Mouse (Mus musculus) hindbrain, embryonic 11.5 days (tissue): ENCODE measurements around the gene Olfr1180. TPM values are rescaled to one million over a fixed set of nuclear protein-coding genes. Genes with fewer than 3 reads are reported as not detected.
"Not testable (repeated sequence)": the region's sequence is repeated elsewhere in the genome, so short reads cannot be mapped to it uniquely, and the experiment has no call there.

Source experiments
- ATAC-seq: fragments of 200-750 bp; cut with Nextera tagmentation; 2 replicates; pipeline ENCODE4 v1.8.0; 2017; ENCODE audit warnings: mild to moderate bottlenecking, moderate TSS enrichment, moderate library complexity; ENCODE audit not compliant: low FRiP score
- DNase-seq: peaks from one replicate; pipeline ENCODE4 v3.0.0-alpha.2; 2015; ENCODE audit warnings: low spot score
- H3K27ac ChIP-seq: fragments of 300-500 bp; sonication (generic); 2 replicates; pipeline ENCODE4 v1.5.1; 2014; ENCODE audit warnings: mild to moderate bottlenecking, low read depth, low read length
- H3K27me3 ChIP-seq: fragments of 300-500 bp; sonication (generic); 2 replicates; pipeline ENCODE4 v1.6.1; 2014; ENCODE audit warnings: mild to moderate bottlenecking, low read length, moderate library complexity, mixed read lengths; ENCODE audit not compliant: control insufficient read depth, insufficient read depth
- H3K36me3 ChIP-seq: fragments of 300-500 bp; sonication (generic); 2 replicates; pipeline ENCODE4 v1.6.1; 2014; ENCODE audit warnings: mild to moderate bottlenecking, low read length, moderate library complexity, mixed read lengths; ENCODE audit not compliant: control insufficient read depth, insufficient read depth
- H3K4me1 ChIP-seq: fragments of 300-500 bp; sonication (generic); replicated peaks from 2 replicates; pipeline ENCODE4 v1.6.1; 2014; ENCODE audit warnings: low read length, mixed read lengths; ENCODE audit not compliant: control insufficient read depth, insufficient read depth
- H3K4me2 ChIP-seq: fragments of 300-500 bp; sonication (generic); replicated peaks from 2 replicates; pipeline ENCODE4 v1.6.1; 2014; ENCODE audit warnings: mild to moderate bottlenecking, low read depth, low read length
- H3K4me3 ChIP-seq: fragments of 300-500 bp; sonication (generic); 2 replicates; pipeline ENCODE4 v1.5.1; 2014; ENCODE audit warnings: low read depth, low read length
- H3K9ac ChIP-seq: fragments of 300-500 bp; sonication (generic); 2 replicates; pipeline ENCODE4 v1.6.1; 2014; ENCODE audit warnings: low read depth, low read length
- H3K9me3 ChIP-seq: fragments of 300-500 bp; sonication (generic); 2 replicates; pipeline ENCODE4 v1.6.1; 2016; ENCODE audit warnings: low read length; ENCODE audit not compliant: control insufficient read depth
- WGBS: fragments of 180-500 bp; shearing (Covaris S2); extraction: QIAGEN DNeasy Blood & Tissue Kit; methylation state at CpG from one replicate; pipeline ENCODE4 v1.1.7; 2014; 5-methylcytosine and 5-hydroxymethylcytosine counted together
- polyA plus RNA-seq: library from polyadenylated mRNA; unstranded; fragments of >200 nt; fragmentation: Nextera tagmentation; extraction: Ambion mirVana; gene quantifications from 2 replicates; pipeline ENCODE4 v1.2.1, GENCODE M21; 2014

The Olfr1180 gene
- not detected in 2 replicates for polyA plus RNA-seq

- no peak within 1 kb of the TSS for H3K27ac ChIP-seq
- no peak within 1 kb of the TSS for H3K9ac ChIP-seq
- WGBS, result 89% methylated on average over 2 of the region's 2 CpGs
Observed at GRCm38 (mm10) chr2:88419051-88419450, at the start of gene Olfr1180. Olfr1180 (minus strand) TSS chr2:88419151.

GRCm38 (mm10) chr2:88454567-88454966 lies 35.6 kb upstream of the Olfr1180 start, which contains the start of gene Olfr1183:
Olfr1183 (plus strand) TSS chr2:88454867.
- not testable (repeated sequence) for H3K36me3 ChIP-seq, H3K27ac ChIP-seq, H3K4me2 ChIP-seq, H3K4me1 ChIP-seq, H3K9ac ChIP-seq, ATAC-seq, H3K4me3 ChIP-seq, H3K9me3 ChIP-seq, DNase-seq, H3K27me3 ChIP-seq
- WGBS, result 71% methylated on average over 1 of the region's 1 CpGs

More at GRCm38 (mm10) chr2:88419051-88419450, at the start of gene Olfr1180:
- H3K4me3 ChIP-seq, result no peak within 1 kb of the TSS
- DNase-seq, result no peak
- H3K4me2 ChIP-seq, result no peak within 1 kb of the TSS
- no peaks in the 10 kb centered on the region for H3K36me3 ChIP-seq
- no peaks in the 10 kb centered on the region for H3K27me3 ChIP-seq
- no peaks in the 10 kb centered on the region for H3K4me1 ChIP-seq
- ATAC-seq, result no peak
- H3K9me3 ChIP-seq, result no peaks in the 10 kb centered on the region

- Histone ChIP-seq H3K9ac (no peak within 1 kb of the TSS), H3K4me1 (no peaks in the 10 kb centered on the region), H3K36me3 (no peaks in the 10 kb centered on the region), H3K27ac (no peak within 1 kb of the TSS), H3K4me2 (no peak within 1 kb of the TSS), H3K27me3 (no peaks in the 10 kb centered on the region), H3K9me3 (no peaks in the 10 kb centered on the region), H3K4me3 (no peak within 1 kb of the TSS)
- no peak for DNase-seq
- WGBS, result 88% methylated on average over 1 of the region's 1 CpGs
- ATAC-seq, result no peak
Observed at GRCm38 (mm10) chr2:88449031-88449430, 30.1 kb upstream of the Olfr1180 start, which contains the start of gene Gm13757. Gm13757 (minus strand) TSS chr2:88449131.

GRCm38 (mm10) chr2:88426071-88426470 lies 7.1 kb upstream of the Olfr1180 start, which contains the start of gene Olfr1181:
Olfr1181 (minus strand) TSS chr2:88426171.
- Histone ChIP-seq H3K9ac (no peak within 1 kb of the TSS), H3K27me3 (no peaks in the 10 kb centered on the region), H3K9me3 (no peaks in the 10 kb centered on the region), H3K36me3 (no peaks in the 10 kb centered on the region), H3K27ac (no peak within 1 kb of the TSS), H3K4me2 (no peak within 1 kb of the TSS), H3K4me3 (no peak within 1 kb of the TSS), H3K4me1 (no peaks in the 10 kb centered on the region)
- DNase-seq (no peak), ATAC-seq (no peak)
- 91% methylated on average over 1 of the region's 1 CpGs for WGBS

GRCm38 (mm10) chr2:88406353-88406752 lies 12.6 kb downstream of the Olfr1180 start, which contains the start of gene Olfr1179:
Olfr1179 (minus strand) TSS chr2:88406453.
- 89% methylated on average over 3 of the region's 3 CpGs for WGBS
- no peak for ATAC-seq

DNA sequence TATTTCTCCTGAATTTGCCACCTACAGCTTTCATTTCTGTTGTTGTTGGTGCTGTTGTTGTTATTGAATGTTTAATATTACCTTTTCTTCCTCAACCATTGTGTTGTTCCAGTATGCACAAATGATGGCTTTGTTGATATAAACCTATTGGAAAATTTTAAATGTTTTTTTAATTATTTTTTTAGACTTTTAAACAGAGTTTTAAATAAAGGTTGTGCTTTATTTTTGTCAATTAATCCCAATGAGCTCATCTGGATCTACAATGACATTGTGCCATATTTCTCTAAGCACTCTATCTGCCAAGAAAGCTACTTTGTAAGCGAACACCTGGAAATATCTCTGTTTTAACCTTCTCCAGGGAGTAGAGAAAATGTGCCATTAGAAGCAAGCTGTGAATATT lies 32.2 kb downstream of the Olfr1180 start, which contains the start of gene Olfr1178:
Gene Olfr1178, plus strand, starts transcription at position 301 of the 400 bp plus-strand sequence.
- WGBS, result 85% methylated on average over 1 of the region's 1 CpGs
- no peak for ATAC-seq

More at GRCm38 (mm10) chr2:88406353-88406752, 12.6 kb downstream of the Olfr1180 start, which contains the start of gene Olfr1179:
- Histone ChIP-seq H3K4me3 (no peak within 1 kb of the TSS), H3K36me3 (no peaks in the 10 kb centered on the region), H3K9ac (no peak within 1 kb of the TSS), H3K27ac (no peak within 1 kb of the TSS), H3K27me3 (no peaks in the 10 kb centered on the region), H3K9me3 (no peaks in the 10 kb centered on the region), H3K4me1 (no peaks in the 10 kb centered on the region), H3K4me2 (no peak within 1 kb of the TSS)
- DNase-seq, result no peak

More for the DNA sequence above, 32.2 kb downstream of the Olfr1180 start, which contains the start of gene Olfr1178:
- DNase-seq, result no peak
- Histone ChIP-seq H3K4me3 (no peak within 1 kb of the TSS), H3K27me3 (no peaks in the 10 kb centered on the region), H3K4me1 (no peaks in the 10 kb centered on the region), H3K27ac (no peak within 1 kb of the TSS), H3K4me2 (no peak within 1 kb of the TSS), H3K9ac (no peak within 1 kb of the TSS), H3K36me3 (no peaks in the 10 kb centered on the region), H3K9me3 (no peaks in the 10 kb centered on the region)

Other genes starting within 250 kb of the Olfr1180 start
- gene Olfr1168, start 237.3 kb downstream of the Olfr1180 start, polyA plus RNA-seq, result not detected in 2 replicates
- not detected in 2 replicates for gene Olfr1170, start 190.8 kb downstream of the Olfr1180 start, polyA plus RNA-seq
- gene Olfr1173, start 139.3 kb downstream of the Olfr1180 start, polyA plus RNA-seq, result not detected in 2 replicates
- gene Olfr1174-ps, start 104.0 kb downstream of the Olfr1180 start, polyA plus RNA-seq, result not detected in 2 replicates
- not detected in 2 replicates for gene Olfr1175-ps, start 91.9 kb downstream of the Olfr1180 start, polyA plus RNA-seq
- not detected in 2 replicates for gene Olfr1176, start 82.4 kb downstream of the Olfr1180 start, polyA plus RNA-seq
- gene Olfr1177-ps, start 72.7 kb downstream of the Olfr1180 start, polyA plus RNA-seq, result not detected in 2 replicates
- not detected in 2 replicates for gene Olfr1178, start 32.1 kb downstream of the Olfr1180 start, polyA plus RNA-seq
- gene Olfr1179, start 12.7 kb downstream of the Olfr1180 start, polyA plus RNA-seq, result not detected in 2 replicates
- not detected in 2 replicates for gene Olfr1181, start 7.0 kb upstream of the Olfr1180 start, polyA plus RNA-seq
- not detected in 2 replicates for gene Gm13757, start 30.0 kb upstream of the Olfr1180 start, polyA plus RNA-seq
- not detected in 2 replicates for gene Olfr1183, start 35.7 kb upstream of the Olfr1180 start, polyA plus RNA-seq
- gene Olfr1184, start 64.4 kb upstream of the Olfr1180 start, polyA plus RNA-seq, result not detected in 2 replicates
- gene Olfr1185-ps1, start 74.2 kb upstream of the Olfr1180 start, polyA plus RNA-seq, result not detected in 2 replicates
- not detected in 2 replicates for gene Olfr1186, start 99.4 kb upstream of the Olfr1180 start, polyA plus RNA-seq
- not detected in 2 replicates for gene Olfr1188, start 137.8 kb upstream of the Olfr1180 start, polyA plus RNA-seq
- not detected in 2 replicates for gene Olfr1189, start 167.3 kb upstream of the Olfr1180 start, polyA plus RNA-seq
- not detected in 2 replicates for gene Olfr1191-ps1, start 221.4 kb upstream of the Olfr1180 start, polyA plus RNA-seq
- not detected in 2 replicates for gene Olfr1192-ps1, start 229.4 kb upstream of the Olfr1180 start, polyA plus RNA-seq